Mouse (Mus musculus) heart, postnatal 0 days (tissue): ENCODE measurements at regions not wholly inside any gene's neighbourhood (a gene's known extent, or its start where the extent isn't known, plus 50 kb on each side); places are given as distances from the start of the nearest gene placed in this dataset.

ENCODE experiments used
- ATAC-seq: fragments of 200-750 bp; cut with Nextera tagmentation; 2 replicates; pipeline ENCODE4 v1.8.0; 2017; ENCODE audit warnings: low read depth, moderate number of reproducible peaks, moderate library complexity; ENCODE audit not compliant: insufficient read depth
- DNase-seq: peaks from one replicate; pipeline ENCODE4 v3.0.0-alpha.2; 2016; ENCODE audit warnings: low spot score
- H3K27ac ChIP-seq: fragments of 300-500 bp; sonication (generic); 2 replicates; pipeline ENCODE4 v1.5.1; 2014; ENCODE audit warnings: low read depth, mild to moderate bottlenecking
- H3K27me3 ChIP-seq: fragments of 300-500 bp; sonication (generic); 2 replicates; pipeline ENCODE4 v1.6.1; 2014; ENCODE audit warnings: low read length, mixed read lengths; ENCODE audit not compliant: control insufficient read depth, insufficient read depth
- H3K36me3 ChIP-seq: fragments of 300-500 bp; sonication (generic); replicated peaks from 2 replicates; pipeline ENCODE4 v1.6.1; 2014; ENCODE audit warnings: low read length, mixed read lengths; ENCODE audit not compliant: control insufficient read depth, insufficient read depth
- H3K4me1 ChIP-seq: fragments of 300-500 bp; sonication (generic); 2 replicates; pipeline ENCODE4 v1.6.1; 2014; ENCODE audit warnings: antibody characterized with exemption; ENCODE audit not compliant: control insufficient read depth, insufficient read depth
- H3K4me2 ChIP-seq: fragments of 300-500 bp; sonication (generic); 2 replicates; pipeline ENCODE4 v1.6.1; 2014; ENCODE audit warnings: low read depth, mild to moderate bottlenecking, low read length, moderate library complexity
- H3K4me3 ChIP-seq: fragments of 300-500 bp; sonication (generic); 2 replicates; pipeline ENCODE4 v1.5.1; 2014; ENCODE audit warnings: low read depth, low read length
- H3K9ac ChIP-seq: fragments of 300-500 bp; sonication (generic); replicated peaks from 2 replicates; pipeline ENCODE4 v1.6.1; 2014; ENCODE audit warnings: low read depth, low read length, mixed read lengths
- H3K9me3 ChIP-seq: fragments of 300-500 bp; sonication (generic); replicated peaks from 2 replicates; pipeline ENCODE4 v1.6.1; 2016; ENCODE audit warnings: low read length; ENCODE audit not compliant: control insufficient read depth
- CTCF ChIP-seq: IDR thresholded peaks from 2 replicates; pipeline ENCODE4 v1.5.1; 2016; ENCODE audit warnings: antibody characterized with exemption, control low read depth, low read depth
- EP300 ChIP-seq: IDR thresholded peaks from 2 replicates; pipeline ENCODE4 v1.6.1; 2016; ENCODE audit warnings: antibody characterized with exemption, low read depth
- WGBS: fragments of 180-500 bp; shearing (Covaris S2); extraction: QIAGEN DNeasy Blood & Tissue Kit; methylation state at CpG from one replicate; pipeline ENCODE4 v1.1.7; 2014; 5-methylcytosine and 5-hydroxymethylcytosine counted together

GRCm38 (mm10) chr19:34421171-34421570 is 53.8 kb downstream of the Ch25h start:
- TF ChIP-seq EP300 (no peak), CTCF (no peak)
- Histone ChIP-seq H3K4me3 (no peak overlapping the region), H3K36me3 (no peaks in the 10 kb centered on the region), H3K27ac (peak overlapping the region; percentile 43; the same call in 1 of the 2 replicates), H3K9ac (no peak overlapping the region), H3K27me3 (no peaks in the 10 kb centered on the region), H3K4me2 (no peak overlapping the region), H3K4me1 (0 out of 2 replicates have a peak, but pooled peaks cover 8% of the 10 kb centered on the region), H3K9me3 (no peaks in the 10 kb centered on the region)
- DNase-seq (no peak), ATAC-seq (no peak)
- WGBS: 45% methylated on average over 4 of the region's 4 CpGs

GRCm38 (mm10) chr19:34420293-34420792 is 54.6 kb downstream of the Ch25h start:
- H3K9ac ChIP-seq: no peak overlapping the region
- ATAC-seq (no peak), DNase-seq (peak; percentile 38)
- no peaks in the 10 kb centered on the region for H3K27me3 ChIP-seq
- H3K9me3 ChIP-seq: no peaks in the 10 kb centered on the region
- WGBS: 39% methylated on average over 8 of the region's 8 CpGs
- no peak overlapping the region for H3K4me3 ChIP-seq
- 0 out of 2 replicates have a peak, but pooled peaks cover 8% of the 10 kb centered on the region for H3K4me1 ChIP-seq
- H3K4me2 ChIP-seq: no peak overlapping the region
- H3K36me3 ChIP-seq: no peaks in the 10 kb centered on the region
- TF ChIP-seq CTCF: no peak
- no peak for TF ChIP-seq EP300
- H3K27ac ChIP-seq: peak overlapping the region; percentile 43; the same call in 1 of the 2 replicates

- TF ChIP-seq EP300: no peak
- no peak for TF ChIP-seq CTCF
- 91% methylated on average over 1 of the region's 1 CpGs for WGBS
- H3K36me3 ChIP-seq: no peaks in the 10 kb centered on the region
- H3K27me3 ChIP-seq: no peaks in the 10 kb centered on the region
- no peak for ATAC-seq
- DNase-seq: no peak
- H3K4me2 ChIP-seq: no peak overlapping the region
- H3K27ac ChIP-seq: no peak overlapping the region
- no peak overlapping the region for H3K4me3 ChIP-seq
- no peaks in the 10 kb centered on the region for H3K4me1 ChIP-seq
- no peak overlapping the region for H3K9ac ChIP-seq
- H3K9me3 ChIP-seq: no peaks in the 10 kb centered on the region
Observed at GRCm38 (mm10) chr19:34407176-34407575, 67.8 kb downstream of the Ch25h start.

GRCm38 (mm10) chr19:34406710-34407109 is 68.3 kb downstream of the Ch25h start:
- ATAC-seq: no peak
- DNase-seq: no peak
- Histone ChIP-seq H3K36me3 (no peaks in the 10 kb centered on the region), H3K4me2 (no peak overlapping the region), H3K4me1 (no peaks in the 10 kb centered on the region), H3K27ac (no peak overlapping the region), H3K4me3 (no peak overlapping the region), H3K27me3 (no peaks in the 10 kb centered on the region), H3K9me3 (no peaks in the 10 kb centered on the region), H3K9ac (no peak overlapping the region)
- TF ChIP-seq CTCF: no peak
- 61% methylated on average over 4 of the region's 4 CpGs for WGBS

- no peaks in the 10 kb centered on the region for H3K4me1 ChIP-seq
- peak; percentile 25 for DNase-seq
- 66% methylated on average over 9 of the region's 9 CpGs for WGBS
- H3K9ac ChIP-seq: no peak overlapping the region
- no peaks in the 10 kb centered on the region for H3K27me3 ChIP-seq
- no peak overlapping the region for H3K4me3 ChIP-seq
- no peaks in the 10 kb centered on the region for H3K36me3 ChIP-seq
- ATAC-seq: no peak
- no peaks in the 10 kb centered on the region for H3K9me3 ChIP-seq
- TF ChIP-seq CTCF: no peak
- no peak for TF ChIP-seq EP300
- peak overlapping the region; percentile 18; the same call in 1 of the 2 replicates for H3K27ac ChIP-seq
- no peak overlapping the region for H3K4me2 ChIP-seq
Observed at GRCm38 (mm10) chr19:34396276-34396675, 78.7 kb downstream of the Ch25h start.

- Histone ChIP-seq H3K4me1 (no peaks in the 10 kb centered on the region), H3K4me3 (no peak overlapping the region), H3K4me2 (no peak overlapping the region), H3K9me3 (no peaks in the 10 kb centered on the region), H3K27me3 (no peaks in the 10 kb centered on the region), H3K9ac (no peak overlapping the region), H3K27ac (no peak overlapping the region), H3K36me3 (no peaks in the 10 kb centered on the region)
- WGBS: 74% methylated on average over 2 of the region's 2 CpGs
- TF ChIP-seq EP300 (no peak), CTCF (no peak)
- ATAC-seq: no peak
- no peak for DNase-seq
Observed at GRCm38 (mm10) chr19:34389940-34390339, 85.0 kb downstream of the Ch25h start.
